Mouse (Mus musculus): ENCODE results near the gene Cntnap2.
A peak's percentile ranks its signal among the peaks of the same experiment; 100 is the strongest.

Gene Cntnap2

DNA sequence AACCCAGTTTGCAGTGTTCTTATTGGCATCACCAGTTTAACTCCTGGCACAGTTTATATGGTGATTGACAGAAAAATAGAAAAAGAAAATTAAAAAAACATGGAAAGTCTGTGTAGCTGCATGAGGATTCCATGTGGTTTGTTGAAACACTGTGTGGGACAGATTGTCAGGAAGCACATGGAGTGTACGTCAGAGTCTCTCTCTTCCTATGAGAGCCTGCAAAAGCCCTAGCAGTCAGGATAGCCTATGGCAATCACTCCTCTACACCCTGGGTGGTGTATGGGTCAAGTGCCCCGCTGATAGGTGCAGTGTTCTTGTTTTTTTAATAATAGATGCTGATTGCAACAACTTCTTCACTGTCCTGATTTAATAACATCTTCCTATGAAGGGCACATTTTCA, 2123.1 kb downstream of the Cntnap2 start:
- TF ChIP-seq GATA4 (IDR thresholded peaks at IDR 0.05; ENCODE audit: insufficient replicate concordance, low read length): no peak

DNA sequence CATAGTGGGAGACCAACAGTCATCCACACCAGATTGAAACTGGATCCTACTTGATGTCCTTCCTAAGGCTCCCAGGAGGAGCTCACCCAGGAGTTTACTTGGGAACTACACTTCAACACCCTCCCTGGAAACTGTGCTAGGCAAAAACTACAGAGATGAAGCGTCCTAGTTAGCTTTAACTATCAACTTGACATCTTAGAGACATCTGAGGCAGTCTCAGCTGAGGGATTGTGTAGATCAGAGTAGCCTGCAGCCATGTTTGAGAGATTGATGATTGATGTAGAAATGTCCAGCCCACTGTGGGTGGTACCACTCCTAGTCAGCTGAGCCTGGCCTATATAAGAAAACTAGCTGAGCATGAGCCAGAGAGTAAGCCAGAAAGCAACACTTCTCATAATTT, 2123.6 kb downstream of the Cntnap2 start:
- TF ChIP-seq GATA4 (IDR thresholded peaks at IDR 0.05; ENCODE audit: insufficient replicate concordance, low read length): no peak

GRCm38 (mm10) chr6:47188193-47188592, 2129.0 kb downstream of the Cntnap2 start:
- TF ChIP-seq GATA4 (IDR thresholded peaks at IDR 0.05; ENCODE audit: insufficient replicate concordance, low read length): no peak

DNA sequence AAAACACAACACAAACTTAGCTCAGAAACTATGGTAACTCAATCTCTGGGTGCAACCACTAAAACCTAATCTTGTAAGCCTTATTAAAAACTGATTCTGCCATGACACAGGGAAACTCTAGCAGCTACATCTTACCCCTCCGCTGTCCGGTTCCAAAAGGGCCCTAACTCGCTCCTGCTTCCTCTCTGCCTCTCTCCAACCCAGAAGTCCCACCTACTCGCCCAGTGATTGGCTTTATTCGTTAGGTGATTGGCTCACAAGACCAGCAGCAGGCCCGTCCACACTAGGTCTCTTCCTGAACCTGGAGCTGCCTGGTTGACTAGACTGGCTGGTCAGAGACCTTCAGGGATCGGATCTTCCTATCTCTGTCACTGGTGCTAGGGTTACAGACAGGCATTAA, 2131.1 kb downstream of the Cntnap2 start:
- no peak for TF ChIP-seq GATA4 (IDR thresholded peaks at IDR 0.05; ENCODE audit: insufficient replicate concordance, low read length)

- TF ChIP-seq GATA4 (IDR thresholded peaks at IDR 0.05; ENCODE audit: insufficient replicate concordance, low read length): no peak
Measured at GRCm38 (mm10) chr6:47191277-47191800, 2132.2 kb downstream of the Cntnap2 start.

DNA sequence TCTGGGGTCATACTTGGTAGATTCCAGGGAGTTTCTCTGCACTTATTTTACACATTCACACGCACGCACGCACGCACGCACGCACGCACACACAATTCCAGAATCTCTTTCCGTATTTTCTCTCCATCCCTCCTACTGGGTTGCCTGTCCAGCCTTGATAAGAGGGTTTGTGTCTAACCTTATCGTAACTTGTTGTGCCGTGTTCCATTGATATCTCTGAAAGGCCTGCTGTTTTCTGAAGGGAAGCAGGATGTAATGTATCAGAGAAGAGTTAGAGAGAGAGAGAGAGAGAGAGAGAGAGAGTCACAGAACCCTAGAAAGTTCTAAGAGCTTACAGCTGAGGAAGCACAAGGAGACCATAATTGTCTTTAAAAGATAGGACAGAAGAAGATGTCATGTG, 2132.8 kb downstream of the Cntnap2 start:
- peak; percentile 44; the same call in 1 of the 2 replicates for TF ChIP-seq GATA4 (IDR thresholded peaks at IDR 0.05; ENCODE audit: insufficient replicate concordance, low read length)

DNA sequence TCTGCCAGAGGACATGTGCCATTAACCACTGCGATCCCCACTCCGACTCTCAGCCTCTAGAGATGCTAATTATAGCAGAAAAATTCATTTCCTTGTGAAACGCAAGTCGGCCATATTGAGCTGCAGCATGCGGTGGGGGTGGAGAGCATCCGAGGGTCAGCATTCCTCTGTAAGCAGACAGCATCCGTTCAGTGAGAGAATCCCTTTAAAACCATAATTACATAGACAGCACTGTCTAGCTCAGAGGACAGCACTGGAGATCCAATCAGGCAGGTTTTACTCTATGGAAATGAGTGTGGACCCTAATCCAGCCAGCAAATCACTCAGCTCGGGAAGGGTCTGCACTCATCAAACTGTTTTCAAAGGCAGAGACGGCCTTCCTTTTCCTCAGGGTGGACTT, 2133.3 kb downstream of the Cntnap2 start:
- no peak for TF ChIP-seq GATA4 (IDR thresholded peaks at IDR 0.05; ENCODE audit: insufficient replicate concordance, low read length)

GRCm38 (mm10) chr6:47197570-47197969, 2138.4 kb downstream of the Cntnap2 start:
- no peak for TF ChIP-seq GATA4 (IDR thresholded peaks at IDR 0.05; ENCODE audit: insufficient replicate concordance, low read length)

- no peak for TF ChIP-seq GATA4 (IDR thresholded peaks at IDR 0.05; ENCODE audit: insufficient replicate concordance, low read length)
Measured at GRCm38 (mm10) chr6:47200671-47201070, 2141.5 kb downstream of the Cntnap2 start.

DNA sequence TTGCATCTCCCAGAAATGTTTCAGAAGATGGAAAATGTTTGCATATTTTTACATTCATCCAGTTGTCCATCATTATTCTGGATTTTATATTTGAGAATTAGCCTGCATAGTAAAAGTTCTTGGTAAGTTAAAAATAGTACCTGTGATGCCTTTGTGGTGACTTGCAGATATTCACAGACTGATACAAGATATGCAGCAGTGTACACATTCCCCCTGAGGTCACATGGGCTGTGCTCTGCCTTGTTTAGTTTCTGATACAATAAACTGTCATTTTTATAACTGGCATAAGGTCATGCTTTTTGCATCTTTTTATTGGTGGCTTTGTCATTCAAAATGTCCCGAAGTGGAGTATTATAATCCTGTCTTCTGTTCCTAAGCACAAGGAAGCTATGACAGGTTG, 2148.9 kb downstream of the Cntnap2 start:
- no peak for TF ChIP-seq GATA4 (IDR thresholded peaks at IDR 0.05; ENCODE audit: insufficient replicate concordance, low read length)

- no peak for TF ChIP-seq GATA4 (IDR thresholded peaks at IDR 0.05; ENCODE audit: insufficient replicate concordance, low read length)
Measured at GRCm38 (mm10) chr6:47214731-47215130, 2155.6 kb downstream of the Cntnap2 start.

DNA sequence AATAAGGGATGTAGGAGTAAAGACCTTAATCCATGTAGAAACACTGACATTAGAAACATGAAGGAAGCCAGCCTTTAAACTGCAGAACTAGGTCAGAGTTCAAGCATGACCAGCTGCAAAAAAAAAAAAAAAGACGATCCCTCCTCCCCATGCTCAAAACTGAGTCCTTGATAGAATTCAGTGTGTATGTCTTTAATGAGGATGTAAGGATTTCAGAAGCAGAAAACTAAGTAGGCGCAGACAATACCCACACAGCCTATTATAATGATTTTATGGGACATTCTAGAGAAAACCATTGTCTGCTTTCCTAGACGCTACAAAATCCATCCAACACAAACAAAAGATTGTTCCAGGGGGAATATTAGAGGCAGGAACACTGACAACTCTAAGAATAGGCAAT, 2168.4 kb downstream of the Cntnap2 start:
- no peak for TF ChIP-seq GATA4 (IDR thresholded peaks at IDR 0.05; ENCODE audit: insufficient replicate concordance, low read length)

DNA sequence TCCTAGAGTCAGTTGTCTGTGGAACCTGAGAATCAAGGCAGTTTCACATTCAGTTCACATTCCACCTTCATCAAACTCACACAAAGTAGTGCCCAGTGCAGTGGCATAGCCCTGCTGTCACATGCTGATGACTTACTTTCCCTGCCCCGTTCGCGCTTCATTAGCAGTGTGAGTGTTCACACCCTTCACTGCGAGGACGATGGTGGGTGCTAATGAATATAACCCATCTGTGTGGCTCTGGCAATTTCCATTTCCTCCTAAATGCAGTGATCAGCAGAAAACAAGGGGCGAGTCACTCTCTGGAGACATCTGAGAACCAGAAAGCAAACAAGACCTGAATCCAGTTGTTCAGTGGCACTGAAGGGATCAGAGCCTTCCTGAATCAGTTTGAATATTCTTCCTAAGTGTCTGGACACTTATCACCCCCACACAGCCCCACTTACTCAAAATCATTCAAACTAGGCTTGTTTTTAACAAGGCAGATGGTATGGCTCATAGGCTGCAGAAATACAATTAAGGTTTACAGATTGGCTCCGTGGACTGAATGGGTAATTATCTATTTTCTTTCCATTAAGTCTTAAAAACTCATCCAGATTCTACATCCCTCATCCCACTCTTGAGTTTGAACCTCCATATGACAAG, 2169.6 kb downstream of the Cntnap2 start:
- no peak for TF ChIP-seq GATA4 (IDR thresholded peaks at IDR 0.05; ENCODE audit: insufficient replicate concordance, low read length)

GRCm38 (mm10) chr6:47231513-47231912, 2172.4 kb downstream of the Cntnap2 start:
- no peak for TF ChIP-seq GATA4 (IDR thresholded peaks at IDR 0.05; ENCODE audit: insufficient replicate concordance, low read length)

DNA sequence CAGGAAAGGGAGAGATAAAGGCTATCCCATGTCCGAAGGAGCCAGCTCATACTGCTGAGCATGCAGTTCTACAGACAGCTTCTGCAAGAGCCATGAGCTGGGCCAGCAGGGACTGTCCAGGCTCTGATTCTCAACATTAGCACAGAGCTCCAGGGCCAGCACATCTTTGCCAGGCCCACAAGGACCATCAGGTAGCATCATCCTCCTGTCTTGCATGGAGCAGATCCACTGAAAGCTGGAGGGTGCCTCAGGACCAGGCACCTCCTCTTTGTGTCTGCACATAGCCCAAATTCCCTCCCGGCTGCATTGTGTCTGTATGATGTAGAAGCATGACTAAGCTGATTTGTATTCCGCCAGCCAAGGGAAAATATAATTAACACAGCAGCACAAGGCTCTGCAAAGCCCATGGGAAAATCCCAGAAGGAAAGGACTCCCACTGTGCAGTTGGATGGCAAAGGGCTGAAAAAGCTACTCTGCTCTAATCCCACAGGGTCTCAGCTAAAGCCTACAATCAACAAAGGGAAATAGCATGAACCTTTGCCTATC, 2180.3 kb downstream of the Cntnap2 start:
- no peak for TF ChIP-seq GATA4 (IDR thresholded peaks at IDR 0.05; ENCODE audit: insufficient replicate concordance, low read length)

DNA sequence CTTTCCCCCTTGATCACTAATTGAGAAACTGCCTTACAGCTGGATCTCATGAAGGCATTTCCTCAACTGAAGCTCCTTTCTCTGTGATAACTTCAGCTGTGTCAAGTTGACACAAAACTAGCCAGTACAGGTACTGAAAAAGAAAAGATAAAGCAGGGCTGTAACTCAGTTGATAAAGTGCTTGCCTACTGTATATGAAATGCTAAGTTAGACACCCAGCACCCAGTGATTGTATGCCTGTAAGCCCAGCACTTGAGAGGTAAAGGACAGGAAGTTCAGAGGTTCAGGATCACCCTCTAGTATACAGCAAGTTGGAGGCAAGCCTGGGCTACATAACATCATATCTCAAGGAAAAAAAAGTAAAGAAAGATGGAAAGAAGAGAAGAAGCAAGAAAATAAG, 2182.2 kb downstream of the Cntnap2 start:
- TF ChIP-seq GATA4 (IDR thresholded peaks at IDR 0.05; ENCODE audit: insufficient replicate concordance, low read length): no peak
